Mouse (Mus musculus) forebrain, embryonic 12.5 days (tissue): Measurements from ENCODE around the gene Tenm3. TPM values are rescaled to one million over a fixed set of nuclear protein-coding genes. Genes with fewer than 3 reads are reported as not detected.

Experiments
- ATAC-seq: fragments of 200-750 bp; cut with Nextera tagmentation; 2 replicates; pipeline ENCODE4 v1.8.0; 2017; ENCODE audit warnings: moderate TSS enrichment; ENCODE audit not compliant: low FRiP score
- H3K27ac ChIP-seq: fragments of 300-500 bp; sonication (generic); 2 replicates; pipeline ENCODE4 v1.5.1; 2016; ENCODE audit warnings: mild to moderate bottlenecking
- H3K27me3 ChIP-seq: fragments of 300-500 bp; sonication (generic); 2 replicates; pipeline ENCODE4 v1.6.1; 2016; ENCODE audit warnings: mild to moderate bottlenecking
- H3K36me3 ChIP-seq: fragments of 300-500 bp; sonication (generic); replicated peaks from 2 replicates; pipeline ENCODE4 v1.6.1; 2016; ENCODE audit warnings: mild to moderate bottlenecking
- H3K4me1 ChIP-seq: fragments of 300-500 bp; sonication (generic); 2 replicates; pipeline ENCODE4 v1.6.1; 2016
- H3K4me2 ChIP-seq: fragments of 300-500 bp; sonication (generic); 2 replicates; pipeline ENCODE4 v1.6.1; 2016; ENCODE audit warnings: mild to moderate bottlenecking, moderate library complexity
- H3K4me3 ChIP-seq: fragments of 300-500 bp; sonication (generic); replicated peaks from 2 replicates; pipeline ENCODE4 v1.5.1; 2016; ENCODE audit warnings: mild to moderate bottlenecking
- H3K9ac ChIP-seq: fragments of 300-500 bp; sonication (generic); 2 replicates; pipeline ENCODE4 v1.6.1; 2016; ENCODE audit warnings: mild to moderate bottlenecking
- H3K9me3 ChIP-seq: fragments of 300-500 bp; sonication (generic); 2 replicates; pipeline ENCODE4 v1.6.1; 2016
- WGBS: fragments of 180-500 bp; shearing (Covaris S2); methylation state at CpG from one replicate; pipeline ENCODE4 v1.1.7; 2016; 5-methylcytosine and 5-hydroxymethylcytosine counted together
- polyA plus RNA-seq: library from polyadenylated mRNA; unstranded; fragments of >200 nt; fragmentation: Nextera tagmentation; extraction: Ambion mirVana; gene quantifications from 2 replicates; pipeline ENCODE4 v1.2.1, GENCODE M21; 2016

Gene Tenm3
- polyA plus RNA-seq, 1 experiment from 2014 or later: 42.0 TPM

GRCm38 (mm10) chr8:48733057-48733456, 110.7 kb downstream of the Tenm3 start:
- H3K36me3 ChIP-seq: no peaks in the 10 kb centered on the region
- H3K27ac ChIP-seq: no peak overlapping the region
- WGBS: 80% methylated on average over 4 of the region's 4 CpGs
- H3K9ac ChIP-seq: no peak overlapping the region
- no peak for ATAC-seq
- 0 out of 2 replicates have a peak, but pooled peaks cover 6% of the 10 kb centered on the region for H3K27me3 ChIP-seq
- H3K9me3 ChIP-seq: no peaks in the 10 kb centered on the region
- 0 out of 2 replicates have a peak, but pooled peaks cover 2% of the 10 kb centered on the region for H3K4me1 ChIP-seq
- no peak overlapping the region for H3K4me2 ChIP-seq
- no peak overlapping the region for H3K4me3 ChIP-seq

GRCm38 (mm10) chr8:48730701-48731100, 113.0 kb downstream of the Tenm3 start:
- Histone ChIP-seq H3K9me3 (no peaks in the 10 kb centered on the region), H3K27ac (no peak overlapping the region), H3K9ac (no peak overlapping the region), H3K4me3 (no peak overlapping the region), H3K4me1 (peaks cover 4% of the 10 kb centered on the region; the same call in 1 of the 2 replicates), H3K36me3 (no peaks in the 10 kb centered on the region), H3K27me3 (0 out of 2 replicates have a peak, but pooled peaks cover 6% of the 10 kb centered on the region), H3K4me2 (no peak overlapping the region)
- 68% methylated on average over 6 of the region's 6 CpGs for WGBS
- ATAC-seq: no peak

GRCm38 (mm10) chr8:48728833-48729690, 114.7 kb downstream of the Tenm3 start:
- ATAC-seq: no peak
- no peak overlapping the region for H3K27ac ChIP-seq
- 0 out of 2 replicates have a peak, but pooled peaks cover 6% of the 10 kb centered on the region for H3K27me3 ChIP-seq
- H3K9me3 ChIP-seq: no peaks in the 10 kb centered on the region
- H3K9ac ChIP-seq: no peak overlapping the region
- H3K4me2 ChIP-seq: no peak overlapping the region
- no peaks in the 10 kb centered on the region for H3K36me3 ChIP-seq
- peaks cover 5% of the 10 kb centered on the region; the same call in 1 of the 2 replicates for H3K4me1 ChIP-seq
- 81% methylated on average over 21 of the region's 21 CpGs for WGBS
- H3K4me3 ChIP-seq: no peak overlapping the region

GRCm38 (mm10) chr8:48728006-48728405, 115.7 kb downstream of the Tenm3 start:
- 86% methylated on average over 6 of the region's 6 CpGs for WGBS
- 0 out of 2 replicates have a peak, but pooled peaks cover 6% of the 10 kb centered on the region for H3K27me3 ChIP-seq
- no peaks in the 10 kb centered on the region for H3K36me3 ChIP-seq
- no peak overlapping the region for H3K9ac ChIP-seq
- H3K27ac ChIP-seq: no peak overlapping the region
- H3K4me3 ChIP-seq: no peak overlapping the region
- no peak for ATAC-seq
- H3K4me1 ChIP-seq: peaks cover 6% of the 10 kb centered on the region
- H3K9me3 ChIP-seq: no peaks in the 10 kb centered on the region
- H3K4me2 ChIP-seq: no peak overlapping the region

- Histone ChIP-seq H3K4me3 (no peak overlapping the region), H3K27me3 (no peaks in the 10 kb centered on the region), H3K9ac (no peak overlapping the region), H3K36me3 (no peaks in the 10 kb centered on the region), H3K27ac (no peak overlapping the region), H3K4me1 (peaks cover 9% of the 10 kb centered on the region), H3K4me2 (no peak overlapping the region), H3K9me3 (no peaks in the 10 kb centered on the region)
- WGBS: 31% methylated on average over 14 of the region's 14 CpGs
- ATAC-seq: peak; percentile 55; the same call in 1 of the 2 replicates
Measured at GRCm38 (mm10) chr8:48722744-48723143, 121.0 kb downstream of the Tenm3 start.

- H3K27me3 ChIP-seq: no peaks in the 10 kb centered on the region
- no peaks in the 10 kb centered on the region for H3K9me3 ChIP-seq
- no peaks in the 10 kb centered on the region for H3K36me3 ChIP-seq
- no peak overlapping the region for H3K9ac ChIP-seq
- H3K4me2 ChIP-seq: no peak overlapping the region
- 85% methylated on average over 7 of the region's 7 CpGs for WGBS
- no peak for ATAC-seq
- no peak overlapping the region for H3K27ac ChIP-seq
- no peak overlapping the region for H3K4me3 ChIP-seq
- peaks cover 9% of the 10 kb centered on the region for H3K4me1 ChIP-seq
Measured at GRCm38 (mm10) chr8:48722318-48722717, 121.4 kb downstream of the Tenm3 start.

GRCm38 (mm10) chr8:48721376-48721775, 122.4 kb downstream of the Tenm3 start:
- no peaks in the 10 kb centered on the region for H3K36me3 ChIP-seq
- WGBS: 94% methylated on average over 12 of the region's 12 CpGs
- no peak overlapping the region for H3K4me2 ChIP-seq
- H3K27me3 ChIP-seq: no peaks in the 10 kb centered on the region
- H3K9ac ChIP-seq: no peak overlapping the region
- no peak for ATAC-seq
- no peak overlapping the region for H3K4me3 ChIP-seq
- H3K9me3 ChIP-seq: no peaks in the 10 kb centered on the region
- no peak overlapping the region for H3K27ac ChIP-seq
- H3K4me1 ChIP-seq: peaks cover 9% of the 10 kb centered on the region

GRCm38 (mm10) chr8:48715616-48716015, 128.1 kb downstream of the Tenm3 start:
- Histone ChIP-seq H3K36me3 (no peaks in the 10 kb centered on the region), H3K4me1 (no peaks in the 10 kb centered on the region), H3K9me3 (no peaks in the 10 kb centered on the region), H3K27ac (no peak overlapping the region), H3K4me3 (no peak overlapping the region), H3K4me2 (no peak overlapping the region), H3K27me3 (no peaks in the 10 kb centered on the region), H3K9ac (no peak overlapping the region)
- 78% methylated on average over 9 of the region's 9 CpGs for WGBS
- no peak for ATAC-seq

- ATAC-seq: no peak
- WGBS: 88% methylated on average over 6 of the region's 6 CpGs
- no peaks in the 10 kb centered on the region for H3K36me3 ChIP-seq
- H3K27ac ChIP-seq: no peak overlapping the region
- no peak overlapping the region for H3K4me2 ChIP-seq
- no peaks in the 10 kb centered on the region for H3K27me3 ChIP-seq
- H3K4me3 ChIP-seq: no peak overlapping the region
- no peaks in the 10 kb centered on the region for H3K4me1 ChIP-seq
- H3K9ac ChIP-seq: no peak overlapping the region
- H3K9me3 ChIP-seq: no peaks in the 10 kb centered on the region
Measured at GRCm38 (mm10) chr8:48706666-48707065, 137.1 kb downstream of the Tenm3 start.

GRCm38 (mm10) chr8:48704885-48705515, 138.8 kb downstream of the Tenm3 start:
- H3K4me2 ChIP-seq: no peak overlapping the region
- 71% methylated on average over 10 of the region's 10 CpGs for WGBS
- no peak overlapping the region for H3K9ac ChIP-seq
- H3K9me3 ChIP-seq: no peaks in the 10 kb centered on the region
- H3K4me1 ChIP-seq: no peaks in the 10 kb centered on the region
- H3K36me3 ChIP-seq: no peaks in the 10 kb centered on the region
- H3K27ac ChIP-seq: no peak overlapping the region
- ATAC-seq: peak; percentile 46; the same call in 1 of the 2 replicates
- no peak overlapping the region for H3K4me3 ChIP-seq
- H3K27me3 ChIP-seq: no peaks in the 10 kb centered on the region

- peaks cover 3% of the 10 kb centered on the region; the same call in 1 of the 2 replicates for H3K4me1 ChIP-seq
- ATAC-seq: no peak
- WGBS: 77% methylated on average over 6 of the region's 6 CpGs
- no peak overlapping the region for H3K4me3 ChIP-seq
- H3K9me3 ChIP-seq: no peaks in the 10 kb centered on the region
- H3K36me3 ChIP-seq: no peaks in the 10 kb centered on the region
- no peaks in the 10 kb centered on the region for H3K27me3 ChIP-seq
- H3K4me2 ChIP-seq: no peak overlapping the region
- H3K9ac ChIP-seq: no peak overlapping the region
- H3K27ac ChIP-seq: no peak overlapping the region
Measured at GRCm38 (mm10) chr8:48704485-48704884, 139.3 kb downstream of the Tenm3 start.

GRCm38 (mm10) chr8:48690665-48691395, 152.9 kb downstream of the Tenm3 start:
- peaks cover 8% of the 10 kb centered on the region for H3K4me1 ChIP-seq
- no peaks in the 10 kb centered on the region for H3K9me3 ChIP-seq
- no peak overlapping the region for H3K4me2 ChIP-seq
- WGBS: 52% methylated on average over 10 of the region's 10 CpGs
- no peak for ATAC-seq
- no peak overlapping the region for H3K9ac ChIP-seq
- H3K4me3 ChIP-seq: no peak overlapping the region
- no peaks in the 10 kb centered on the region for H3K36me3 ChIP-seq
- no peaks in the 10 kb centered on the region for H3K27me3 ChIP-seq
- H3K27ac ChIP-seq: no peak overlapping the region
